In the genomic region with DNA sequence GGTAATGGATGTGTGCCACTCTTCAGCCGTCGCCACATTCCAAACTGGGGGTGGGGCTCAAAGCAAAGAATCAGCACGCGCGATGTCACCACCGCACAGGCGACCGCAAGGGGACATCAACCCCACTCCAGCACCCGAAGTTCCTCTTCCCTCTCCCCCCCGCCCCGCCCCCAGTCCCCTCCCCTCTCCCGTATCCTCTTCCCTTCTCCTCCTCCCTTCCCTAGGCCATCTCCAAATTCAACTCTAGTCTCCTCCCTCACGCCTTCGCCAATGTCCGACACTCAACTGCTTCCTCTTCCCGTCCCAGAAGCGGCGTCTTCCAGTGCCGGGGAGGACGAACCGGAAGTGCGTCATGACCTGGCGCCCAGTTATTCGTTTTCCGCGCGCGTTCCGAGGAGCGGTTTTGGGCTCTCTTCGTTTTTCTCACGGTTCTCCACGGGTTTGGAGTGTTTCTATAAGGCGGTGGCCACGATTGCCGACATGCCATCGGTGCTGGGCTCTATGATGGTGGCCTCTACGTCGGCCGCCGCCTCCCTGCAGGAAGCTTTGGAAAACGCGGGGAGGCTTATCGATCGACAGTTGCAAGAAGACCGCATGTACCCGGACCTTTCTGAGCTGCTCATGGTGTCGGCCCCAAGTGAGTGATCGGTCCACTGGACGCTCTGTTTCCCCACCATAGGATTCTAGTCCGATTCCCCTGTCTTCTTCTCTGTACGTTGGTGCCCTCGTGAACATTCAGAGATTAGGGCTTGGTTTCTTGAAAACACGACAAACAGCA, we compare ENCODE assay signal across 8 mouse cellular contexts. TPM values are rescaled to one million over a fixed set of nuclear protein-coding genes. Genes with fewer than 3 reads are reported as not detected.
A peak's percentile ranks its signal among the peaks of the same experiment; 100 is the strongest.
DNase-seq lines count a peak whose midpoint lies in the region; ATAC-seq lines count a peak whose summit lies in the region.

A gene (plus strand): TSS at position 308 of the 778 bp plus-strand sequence.

- ATAC-seq in intestine, embryonic 14.5 days (replicated peaks; ENCODE audit: low FRiP score, low TSS enrichment, low read depth) = peak; percentile 98

- H3K9me3 ChIP-seq in intestine, embryonic 14.5 days (ENCODE audit: control insufficient read depth, low read length) = no peaks in the 10 kb centered on the region

- H3K27ac ChIP-seq in intestine, embryonic 14.5 days (ENCODE audit: low read depth) = peak within 1 kb of the TSS; percentile 52

- peak within 1 kb of the TSS; percentile 71 for H3K4me3 ChIP-seq in intestine, embryonic 14.5 days (ENCODE audit: low read depth, low read length)

- peaks cover 24% of the 10 kb centered on the region for H3K36me3 ChIP-seq in intestine, embryonic 14.5 days (ENCODE audit: control insufficient read depth, insufficient read depth, low read length)

- no peaks in the 10 kb centered on the region for H3K27me3 ChIP-seq in intestine, embryonic 14.5 days (replicated peaks; ENCODE audit: control insufficient read depth, insufficient read depth, low read length)

- DNase-seq in adrenal gland, adult 18-20 months (ENCODE audit: low spot score in 2 of 2) = peak; percentile 90 to 91
- peak; percentile 96 for DNase-seq in embryo, embryonic 11 days
- peak; percentile 88 for DNase-seq in gastrocnemius, postnatal 25 days
- DNase-seq in intestine, embryonic 14.5 days (ENCODE audit: low spot score) = peak; percentile 96
- DNase-seq in left cerebral cortex, postnatal 14 days (ENCODE audit: low spot score in 2 of 2) = peak; percentile 93 to 94
- peak; percentile 96 for DNase-seq in mesoderm, embryonic 11.5 days (ENCODE audit: low read depth, low spot score)
- DNase-seq in right cerebral cortex, postnatal 36 days (ENCODE audit: low spot score in 2 of 2) = peak; percentile 88 to 90
- peak; percentile 93 for DNase-seq in yolk sac, embryonic 10.5 days (ENCODE audit: low spot score)

- intact Hi-C loops in left cerebral cortex, postnatal 14 days (cut with DNase I) = loop anchor here (1.0 kb wide), 1 partner anchor 10 kb away; a partner anchor contains a TSS

- H3K4me2 ChIP-seq in intestine, embryonic 14.5 days (ENCODE audit: low read length) = peak within 1 kb of the TSS; percentile 89

- under 1% methylated on average over 54 of the region's 54 CpGs for WGBS in intestine, embryonic 14.5 days

- peak within 1 kb of the TSS; percentile 85 for H3K9ac ChIP-seq in intestine, embryonic 14.5 days (ENCODE audit: low read length)

- peaks cover 10% of the 10 kb centered on the region; the same call in 1 of the 2 replicates for H3K4me1 ChIP-seq in intestine, embryonic 14.5 days (replicated peaks; ENCODE audit: control insufficient read depth, insufficient read depth, low read length)

RNA-seq across cellular contexts. Expression of the gene that starts here (rescaled TPM):
- 10 to 100 TPM; 12.2 to 15.9 TPM for total RNA-seq in adrenal gland, adult 18-20 months (2021)
- 1 to 10 TPM; 6.6 to 7.9 TPM for total RNA-seq in gastrocnemius, postnatal 25 days (2021)
- polyA plus RNA-seq in intestine, embryonic 14.5 days (2014; fragmentation: Nextera tagmentation; extraction: Ambion mirVana) = 23.3 and 25.0 TPM in 2 replicates
- 10 to 100 TPM; 17.5 to 22.0 TPM for total RNA-seq in left cerebral cortex, postnatal 14 days (2021)

Comparison
In these comparisons a context has a peak if more than half of its experiments do, and no peak if none do; other contexts are left out.
1. Peak in every context shown above with its lines: DNase-seq, ATAC-seq, H3K4me3 ChIP-seq and H3K27ac ChIP-seq.